Mouse (Mus musculus) neural tube, embryonic 13.5 days (tissue): ENCODE results near the gene Flt3. TPM values are rescaled to one million over a fixed set of nuclear protein-coding genes. Genes with fewer than 3 reads are reported as not detected.

Source experiments
- ATAC-seq: fragments of 200-750 bp; cut with Nextera tagmentation; 2 replicates; pipeline ENCODE4 v1.8.0; 2017; ENCODE audit warnings: low read depth, mild to moderate bottlenecking, moderate TSS enrichment, moderate library complexity
- H3K27ac ChIP-seq: fragments of 300-500 bp; sonication (generic); replicated peaks from 2 replicates; pipeline ENCODE4 v1.5.1; 2015; ENCODE audit warnings: moderate library complexity, mild to moderate bottlenecking, inconsistent platforms
- H3K27me3 ChIP-seq: fragments of 300-500 bp; sonication (generic); 2 replicates; pipeline ENCODE4 v1.6.1; 2015; ENCODE audit warnings: mild to moderate bottlenecking, inconsistent platforms
- H3K36me3 ChIP-seq: fragments of 300-500 bp; sonication (generic); 2 replicates; pipeline ENCODE4 v1.6.1; 2015; ENCODE audit warnings: mild to moderate bottlenecking, inconsistent platforms
- H3K4me1 ChIP-seq: fragments of 300-500 bp; sonication (generic); replicated peaks from 2 replicates; pipeline ENCODE4 v1.6.1; 2015; ENCODE audit warnings: inconsistent platforms
- H3K4me2 ChIP-seq: fragments of 300-500 bp; sonication (generic); 2 replicates; pipeline ENCODE4 v1.6.1; 2015; ENCODE audit warnings: inconsistent platforms, mild to moderate bottlenecking, moderate library complexity
- H3K4me3 ChIP-seq: fragments of 300-500 bp; sonication (generic); 2 replicates; pipeline ENCODE4 v1.5.1; 2015; ENCODE audit warnings: mild to moderate bottlenecking, inconsistent platforms
- H3K9ac ChIP-seq: fragments of 300-500 bp; sonication (generic); 2 replicates; pipeline ENCODE4 v1.6.1; 2015; ENCODE audit warnings: moderate library complexity, mild to moderate bottlenecking, inconsistent platforms
- H3K9me3 ChIP-seq: fragments of 300-500 bp; sonication (generic); 2 replicates; pipeline ENCODE4 v1.6.1; 2016; ENCODE audit warnings: inconsistent platforms
- WGBS: fragments of 180-500 bp; shearing (Covaris S2); methylation state at CpG from one replicate; pipeline ENCODE4 v1.1.7; 2015; 5-methylcytosine and 5-hydroxymethylcytosine counted together
- polyA plus RNA-seq: library from polyadenylated mRNA; unstranded; fragments of >200 nt; fragmentation: Nextera tagmentation; extraction: Ambion mirVana; gene quantifications from 2 replicates; pipeline ENCODE4 v1.2.1, GENCODE M21; 2015

Flt3 gene
- polyA plus RNA-seq, 1 experiment from 2014 or later, result 0.64 TPM

- ATAC-seq, result no peak
Observed at GRCm38 (mm10) chr5:147365995-147366765, 34.1 kb downstream of the Flt3 start.

GRCm38 (mm10) chr5:147363054-147363453 is 37.2 kb downstream of the Flt3 start:
- Histone ChIP-seq H3K9me3 (no peaks in the 10 kb centered on the region), H3K27me3 (no peaks in the 10 kb centered on the region), H3K36me3 (no peaks in the 10 kb centered on the region), H3K27ac (no peak overlapping the region), H3K4me2 (no peak overlapping the region), H3K4me1 (no peaks in the 10 kb centered on the region), H3K4me3 (no peak overlapping the region), H3K9ac (no peak overlapping the region)
- WGBS, result 65% methylated on average over 12 of the region's 12 CpGs
- no peak for ATAC-seq

More at GRCm38 (mm10) chr5:147365995-147366765, 34.1 kb downstream of the Flt3 start:
- Histone ChIP-seq H3K9me3 (no peaks in the 10 kb centered on the region), H3K4me1 (no peaks in the 10 kb centered on the region), H3K27ac (no peak overlapping the region), H3K4me3 (no peak overlapping the region), H3K27me3 (no peaks in the 10 kb centered on the region), H3K9ac (no peak overlapping the region), H3K36me3 (no peaks in the 10 kb centered on the region), H3K4me2 (no peak overlapping the region)
- WGBS, result 65% methylated on average over 16 of the region's 16 CpGs

- Histone ChIP-seq H3K4me3 (no peak overlapping the region), H3K27ac (no peak overlapping the region), H3K4me2 (no peak overlapping the region), H3K9ac (no peak overlapping the region), H3K27me3 (no peaks in the 10 kb centered on the region), H3K4me1 (no peaks in the 10 kb centered on the region), H3K9me3 (no peaks in the 10 kb centered on the region), H3K36me3 (no peaks in the 10 kb centered on the region)
- ATAC-seq, result no peak
- 91% methylated on average over 11 of the region's 11 CpGs for WGBS
Observed at GRCm38 (mm10) chr5:147358481-147358880, 41.8 kb downstream of the Flt3 start.

GRCm38 (mm10) chr5:147357536-147357935 is 42.8 kb downstream of the Flt3 start:
- WGBS, result 45% methylated on average over 3 of the region's 3 CpGs
- H3K27me3 ChIP-seq, result no peaks in the 10 kb centered on the region
- no peak for ATAC-seq
- no peak overlapping the region for H3K27ac ChIP-seq
- H3K9ac ChIP-seq, result no peak overlapping the region
- no peaks in the 10 kb centered on the region for H3K9me3 ChIP-seq
- H3K4me1 ChIP-seq, result no peaks in the 10 kb centered on the region
- no peaks in the 10 kb centered on the region for H3K36me3 ChIP-seq
- H3K4me2 ChIP-seq, result no peak overlapping the region
- H3K4me3 ChIP-seq, result no peak overlapping the region

GRCm38 (mm10) chr5:147356260-147357055 is 43.8 kb downstream of the Flt3 start:
- Histone ChIP-seq H3K36me3 (no peaks in the 10 kb centered on the region), H3K4me3 (no peak overlapping the region), H3K4me2 (no peak overlapping the region), H3K9me3 (no peaks in the 10 kb centered on the region), H3K9ac (no peak overlapping the region), H3K27me3 (no peaks in the 10 kb centered on the region), H3K4me1 (no peaks in the 10 kb centered on the region), H3K27ac (no peak overlapping the region)
- ATAC-seq, result no peak
- 94% methylated on average over 13 of the region's 13 CpGs for WGBS

- H3K9ac ChIP-seq, result no peak overlapping the region
- no peaks in the 10 kb centered on the region for H3K9me3 ChIP-seq
- ATAC-seq, result no peak
- 81% methylated on average over 3 of the region's 3 CpGs for WGBS
- no peak overlapping the region for H3K27ac ChIP-seq
- no peaks in the 10 kb centered on the region for H3K4me1 ChIP-seq
- H3K4me3 ChIP-seq, result no peak overlapping the region
- H3K4me2 ChIP-seq, result no peak overlapping the region
- H3K36me3 ChIP-seq, result no peaks in the 10 kb centered on the region
- H3K27me3 ChIP-seq, result no peaks in the 10 kb centered on the region
Observed at GRCm38 (mm10) chr5:147355788-147356187, 44.5 kb downstream of the Flt3 start.

- Histone ChIP-seq H3K27ac (no peak overlapping the region), H3K36me3 (no peaks in the 10 kb centered on the region), H3K4me2 (no peak overlapping the region), H3K4me3 (no peak overlapping the region), H3K9me3 (no peaks in the 10 kb centered on the region), H3K27me3 (no peaks in the 10 kb centered on the region), H3K9ac (no peak overlapping the region), H3K4me1 (no peaks in the 10 kb centered on the region)
- WGBS, result 80% methylated on average over 8 of the region's 8 CpGs
- no peak for ATAC-seq
Observed at GRCm38 (mm10) chr5:147354985-147355384, 45.3 kb downstream of the Flt3 start.

- H3K27me3 ChIP-seq, result no peaks in the 10 kb centered on the region
- H3K4me1 ChIP-seq, result no peaks in the 10 kb centered on the region
- no peak overlapping the region for H3K4me2 ChIP-seq
- H3K9me3 ChIP-seq, result no peaks in the 10 kb centered on the region
- ATAC-seq, result no peak
- H3K27ac ChIP-seq, result no peak overlapping the region
- H3K9ac ChIP-seq, result no peak overlapping the region
- no peaks in the 10 kb centered on the region for H3K36me3 ChIP-seq
- no peak overlapping the region for H3K4me3 ChIP-seq
- 65% methylated on average over 17 of the region's 17 CpGs for whole genome bisulfite sequencing
Observed at GRCm38 (mm10) chr5:147354161-147354780, 46.0 kb downstream of the Flt3 start.

- WGBS, result 92% methylated on average over 8 of the region's 8 CpGs
- Histone ChIP-seq H3K4me1 (no peaks in the 10 kb centered on the region), H3K9me3 (no peaks in the 10 kb centered on the region), H3K9ac (no peak overlapping the region), H3K4me3 (no peak overlapping the region), H3K4me2 (no peak overlapping the region), H3K27me3 (no peaks in the 10 kb centered on the region), H3K36me3 (no peaks in the 10 kb centered on the region), H3K27ac (no peak overlapping the region)
- ATAC-seq, result no peak
Observed at GRCm38 (mm10) chr5:147351931-147352330, 48.4 kb downstream of the Flt3 start.

- no peak for ATAC-seq
- no peak overlapping the region for H3K27ac ChIP-seq
Observed at GRCm38 (mm10) chr5:147345981-147346380, 54.3 kb downstream of the Flt3 start.

GRCm38 (mm10) chr5:147343904-147344303 is 56.4 kb downstream of the Flt3 start:
- H3K4me3 ChIP-seq, result no peak overlapping the region
- no peaks in the 10 kb centered on the region for H3K4me1 ChIP-seq
- 85% methylated on average over 10 of the region's 10 CpGs for WGBS
- ATAC-seq, result no peak
- no peaks in the 10 kb centered on the region for H3K9me3 ChIP-seq
- no peak overlapping the region for H3K9ac ChIP-seq
- no peak overlapping the region for H3K27ac ChIP-seq
- H3K36me3 ChIP-seq, result no peaks in the 10 kb centered on the region
- H3K27me3 ChIP-seq, result no peaks in the 10 kb centered on the region
- H3K4me2 ChIP-seq, result no peak overlapping the region

More at GRCm38 (mm10) chr5:147345981-147346380, 54.3 kb downstream of the Flt3 start:
- no peak overlapping the region for H3K4me2 ChIP-seq
- H3K27me3 ChIP-seq, result no peaks in the 10 kb centered on the region
- 75% methylated on average over 1 of the region's 1 CpGs for WGBS
- H3K4me1 ChIP-seq, result no peaks in the 10 kb centered on the region
- no peak overlapping the region for H3K9ac ChIP-seq
- no peaks in the 10 kb centered on the region for H3K36me3 ChIP-seq
- no peaks in the 10 kb centered on the region for H3K9me3 ChIP-seq
- H3K4me3 ChIP-seq, result no peak overlapping the region

- H3K4me2 ChIP-seq, result no peak overlapping the region
- H3K27ac ChIP-seq, result no peak overlapping the region
- H3K4me3 ChIP-seq, result no peak overlapping the region
- H3K4me1 ChIP-seq, result no peaks in the 10 kb centered on the region
- H3K27me3 ChIP-seq, result no peaks in the 10 kb centered on the region
- WGBS, result 90% methylated on average over 6 of the region's 6 CpGs
- no peaks in the 10 kb centered on the region for H3K36me3 ChIP-seq
- no peak overlapping the region for H3K9ac ChIP-seq
- no peak for ATAC-seq
- H3K9me3 ChIP-seq, result no peaks in the 10 kb centered on the region
Observed at GRCm38 (mm10) chr5:147342901-147343300, 57.4 kb downstream of the Flt3 start.
